Mouse (Mus musculus): Measurements from ENCODE around the gene Arid3a.

Gene Arid3a

GRCm38 (mm10) chr10:79946752-79947322 lies 20.0 kb downstream of the Arid3a start:
- DNase-seq (ENCODE audit: low spot score in 2 of 2), result no peak

- no peak for DNase-seq (ENCODE audit: low spot score in 2 of 2)
Measured at GRCm38 (mm10) chr10:79947502-79947901, 20.7 kb downstream of the Arid3a start.

GRCm38 (mm10) chr10:79949873-79950272 lies 23.0 kb downstream of the Arid3a start:
- DNase-seq (ENCODE audit: low spot score in 2 of 2), result no peak

DNA sequence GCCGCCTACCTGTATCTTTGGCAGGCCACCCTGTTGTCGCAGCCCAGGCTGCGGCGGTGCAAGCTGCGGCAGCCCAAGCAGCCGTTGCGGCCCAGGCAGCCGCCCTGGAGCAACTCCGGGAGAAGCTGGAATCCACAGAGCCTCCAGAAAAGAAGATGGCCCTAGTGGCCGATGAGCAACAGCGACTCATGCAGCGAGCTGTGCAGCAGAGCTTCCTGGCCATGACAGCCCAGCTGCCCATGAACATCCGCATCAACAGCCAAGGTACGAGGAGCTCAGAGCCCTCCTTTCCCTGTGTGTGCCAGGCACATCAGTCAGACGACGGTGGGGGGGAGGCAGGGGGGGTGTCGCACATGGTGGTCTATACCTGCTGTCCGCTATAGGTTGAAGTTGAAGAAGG lies 23.8 kb downstream of the Arid3a start:
- DNase-seq (ENCODE audit: low spot score in 2 of 2), result no peak

GRCm38 (mm10) chr10:79953946-79954345 lies 27.1 kb downstream of the Arid3a start:
- peak in 1 of 2 experiments; percentile 50 for DNase-seq (ENCODE audit: low spot score in 2 of 2)

DNA sequence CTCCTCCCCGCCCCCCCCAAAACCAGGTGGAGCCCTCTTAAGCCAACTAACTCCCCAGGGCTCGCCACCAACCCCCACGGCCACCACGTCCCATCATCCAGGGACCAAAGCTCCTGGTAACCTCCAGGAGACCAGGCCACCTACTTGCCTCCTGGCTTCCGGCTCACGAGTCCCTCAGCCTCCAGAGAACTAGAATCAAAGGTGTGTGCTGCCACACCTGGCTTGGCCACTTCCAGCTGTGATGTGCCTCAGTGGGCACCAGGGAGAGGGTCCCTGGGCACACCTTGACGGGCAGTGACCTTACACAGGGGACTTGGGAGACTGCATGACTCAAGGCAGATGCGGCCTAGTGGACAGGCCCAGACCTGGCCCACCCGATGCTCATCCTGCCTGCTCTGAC lies 28.8 kb downstream of the Arid3a start:
- no peak for DNase-seq (ENCODE audit: low spot score in 2 of 2)

DNA sequence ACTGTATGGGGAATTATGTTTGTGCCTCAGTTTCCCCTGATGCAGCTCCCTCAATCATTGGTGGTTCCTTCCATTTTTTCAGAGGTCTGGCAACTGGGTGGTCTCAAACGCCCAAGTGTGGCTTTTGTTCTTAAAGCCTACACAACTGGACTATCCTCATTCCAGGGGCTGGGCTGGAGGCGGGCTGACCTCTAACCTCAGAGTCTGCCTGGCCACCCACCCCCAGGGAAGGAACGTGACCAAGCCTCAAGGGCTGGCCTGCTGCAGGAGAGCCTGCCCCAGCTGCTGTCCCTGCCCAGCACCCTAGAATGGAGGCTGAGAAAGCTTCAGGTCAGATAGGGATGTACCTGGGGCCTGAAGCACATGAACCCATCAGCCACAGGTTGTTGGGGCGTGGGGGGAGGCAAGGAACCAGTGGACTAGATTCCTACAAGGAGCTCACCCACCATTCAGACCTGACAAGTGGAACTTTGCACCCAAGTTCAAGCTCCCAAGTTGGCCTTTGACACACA lies 29.9 kb downstream of the Arid3a start:
- no peak for DNase-seq (ENCODE audit: low spot score in 2 of 2)

DNA sequence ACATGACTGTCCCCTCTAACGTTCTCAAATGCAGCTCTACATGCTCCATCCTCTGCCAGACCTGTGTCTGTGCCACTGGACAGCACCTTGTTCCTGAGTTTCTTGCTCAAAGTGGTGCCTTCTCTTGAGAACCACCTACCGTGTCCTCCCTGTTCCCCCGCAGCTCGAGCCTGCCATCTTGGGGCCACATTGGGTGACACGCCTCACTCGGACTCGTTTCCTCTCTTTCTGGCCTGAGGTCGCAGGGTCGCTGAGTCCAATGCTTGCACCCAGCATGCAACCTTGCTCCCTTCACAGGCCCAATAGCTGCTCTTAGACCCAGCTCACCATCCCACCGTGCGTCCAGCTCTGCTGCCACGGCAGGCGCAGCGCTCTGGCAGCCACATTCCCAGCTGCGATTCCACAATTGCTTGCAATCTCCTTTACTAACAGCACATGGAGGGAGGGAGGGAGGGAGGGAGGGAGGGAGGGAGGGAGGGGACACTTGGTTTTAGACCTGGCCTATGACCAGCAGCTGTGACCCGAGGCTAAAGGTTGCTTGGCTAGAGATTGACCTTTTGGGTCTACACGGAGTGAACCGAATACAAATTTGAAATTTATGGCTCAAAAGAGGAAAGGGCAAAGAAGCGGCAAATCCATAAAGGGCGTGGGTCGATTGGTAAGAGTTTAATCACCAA lies 31.4 kb downstream of the Arid3a start:
- DNase-seq (ENCODE audit: low spot score in 2 of 2), result peak; percentile 80 to 87

GRCm38 (mm10) chr10:79959412-79959811 lies 32.6 kb downstream of the Arid3a start:
- peak in 1 of 2 experiments; percentile 52 for DNase-seq (ENCODE audit: low spot score in 2 of 2)

DNA sequence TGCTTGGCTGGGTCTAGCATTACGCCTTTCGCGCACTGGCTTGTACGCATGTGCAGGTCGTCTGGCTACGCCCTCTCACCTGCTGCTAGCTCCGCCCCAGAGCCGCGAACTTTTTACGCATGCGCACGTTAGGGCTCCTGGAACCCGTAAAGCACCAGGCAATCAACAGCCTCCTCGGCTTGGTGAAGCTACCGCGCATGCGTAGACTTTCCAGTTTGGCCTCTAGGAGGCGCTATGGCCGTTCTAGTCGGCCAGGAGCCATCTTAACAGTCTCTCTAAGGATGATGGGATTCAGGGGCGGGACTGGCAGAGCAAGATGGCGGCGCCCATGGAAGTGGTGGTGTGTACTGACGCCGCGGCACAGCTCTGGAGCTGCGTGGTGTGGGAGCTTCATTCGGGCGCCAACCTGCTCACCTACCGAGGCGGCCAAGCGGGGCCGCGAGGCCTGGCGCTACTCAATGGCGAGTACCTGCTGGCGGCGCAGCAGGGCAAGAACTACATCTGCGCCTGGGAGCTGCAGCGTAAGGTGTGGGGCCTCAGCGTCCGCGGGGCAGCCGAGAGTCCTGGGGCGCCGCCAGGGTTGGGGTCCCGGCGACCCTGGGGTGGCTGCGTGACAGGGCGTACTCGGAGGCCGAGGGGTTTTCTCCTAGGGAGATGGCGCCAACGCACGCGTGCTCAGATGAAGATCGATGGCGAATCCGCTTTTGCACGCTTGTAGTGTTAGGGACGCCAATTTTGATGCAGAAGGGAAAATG lies 33.2 kb downstream of the Arid3a start, which contains the start of gene Wdr18:
Wdr18 (plus strand) TSS at position 306 of the 755 bp plus-strand sequence.
- peak; percentile 99 to 100 for DNase-seq (ENCODE audit: low spot score in 2 of 2)

- no peak for DNase-seq (ENCODE audit: low spot score in 2 of 2)
Measured at GRCm38 (mm10) chr10:79960671-79961294, 33.9 kb downstream of the Arid3a start.

- DNase-seq (ENCODE audit: low spot score in 2 of 2), result no peak
Measured at GRCm38 (mm10) chr10:79964727-79965126, 37.9 kb downstream of the Arid3a start.

GRCm38 (mm10) chr10:79965325-79965724 lies 38.5 kb downstream of the Arid3a start:
- DNase-seq (ENCODE audit: low spot score in 2 of 2), result no peak

- DNase-seq (ENCODE audit: low spot score in 2 of 2), result no peak
Measured at GRCm38 (mm10) chr10:79966886-79967400, 40.1 kb downstream of the Arid3a start.

- no peak for DNase-seq (ENCODE audit: low spot score in 2 of 2)
Measured at GRCm38 (mm10) chr10:79968181-79968580, 41.3 kb downstream of the Arid3a start.

DNA sequence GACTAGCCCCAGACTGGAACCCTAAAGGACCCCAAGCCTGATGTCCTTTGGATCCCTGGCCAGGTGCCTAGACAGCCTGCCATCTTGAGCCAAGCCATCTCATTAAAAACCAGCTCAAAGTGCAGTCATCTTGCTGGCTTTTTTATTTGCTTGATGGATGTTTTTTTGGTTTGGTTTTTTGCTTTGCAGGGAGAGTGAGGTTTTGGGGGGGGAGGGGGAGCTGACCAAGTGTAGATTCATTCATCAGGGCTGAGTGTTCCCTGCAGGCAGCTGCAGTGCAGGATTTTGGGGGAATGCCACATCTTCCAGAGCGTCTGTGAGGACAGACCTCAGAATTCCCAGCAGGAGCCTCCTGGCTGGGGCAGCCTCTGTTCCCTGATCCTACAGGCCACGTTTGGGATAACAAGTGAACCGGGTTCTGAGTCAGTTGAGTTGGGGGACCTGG lies 42.3 kb downstream of the Arid3a start:
- no peak for DNase-seq (ENCODE audit: low spot score in 2 of 2)

DNA sequence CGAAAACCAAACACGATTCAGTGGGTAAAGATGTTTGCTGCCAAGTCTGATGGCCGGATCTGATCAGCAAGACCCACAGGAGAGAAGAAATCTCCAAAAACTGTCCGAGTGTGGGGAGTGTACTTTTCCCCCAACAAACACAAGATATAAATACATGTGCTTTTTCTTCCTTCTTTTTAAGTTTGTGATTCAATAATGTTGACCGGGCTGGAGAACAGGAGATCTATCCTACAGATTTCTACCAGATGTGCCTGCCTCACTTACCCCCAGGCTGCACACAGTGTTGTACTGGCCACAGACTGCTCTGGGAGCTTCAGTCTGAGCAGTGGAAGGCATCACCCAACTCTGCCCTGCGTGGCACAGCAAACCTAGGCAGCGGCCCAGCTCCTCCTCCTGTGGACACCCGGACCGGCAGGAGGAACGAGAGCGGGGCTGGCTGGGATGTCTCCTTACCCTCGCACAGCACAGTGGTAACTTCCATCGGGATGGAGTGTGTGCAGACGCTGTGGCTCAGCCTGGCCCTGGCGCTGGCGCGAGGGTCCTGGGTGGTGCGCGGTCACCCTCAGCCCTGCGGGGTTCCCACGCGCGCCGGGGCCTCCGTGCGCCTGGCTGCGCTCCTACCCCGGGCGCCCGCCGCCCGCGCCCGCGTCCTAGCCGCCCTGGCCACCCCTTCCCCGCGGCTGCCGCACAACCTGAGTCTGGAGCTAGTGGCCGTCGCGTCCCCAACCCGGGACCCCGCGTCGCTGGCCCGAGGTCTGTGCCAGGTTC lies 43.8 kb downstream of the Arid3a start, which contains the start of gene Grin3b:
Grin3b (plus strand) TSS at position 301 of the 768 bp plus-strand sequence.
- no peak for DNase-seq (ENCODE audit: low spot score in 2 of 2)

GRCm38 (mm10) chr10:79971183-79971497 lies 44.3 kb downstream of the Arid3a start:
- no peak for DNase-seq (ENCODE audit: low spot score in 2 of 2)

DNA sequence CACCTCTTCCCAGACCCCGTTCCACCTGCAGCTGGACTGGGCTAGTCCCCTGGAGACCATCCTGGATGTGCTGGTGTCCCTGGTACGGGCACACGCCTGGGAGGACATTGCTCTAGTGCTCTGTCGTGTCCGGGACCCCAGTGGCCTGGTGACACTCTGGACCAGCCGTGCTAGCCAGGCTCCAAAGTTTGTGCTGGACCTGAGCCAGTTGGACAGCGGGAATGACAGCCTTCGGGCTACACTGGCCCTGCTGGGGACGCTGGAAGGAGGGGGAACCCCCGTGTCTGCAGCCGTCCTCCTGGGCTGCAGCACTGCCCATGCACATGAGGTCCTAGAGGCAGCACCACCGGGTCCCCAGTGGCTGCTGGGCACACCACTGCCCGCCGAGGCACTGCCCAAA lies 46.0 kb downstream of the Arid3a start:
- DNase-seq (ENCODE audit: low spot score in 2 of 2), result no peak

DNA sequence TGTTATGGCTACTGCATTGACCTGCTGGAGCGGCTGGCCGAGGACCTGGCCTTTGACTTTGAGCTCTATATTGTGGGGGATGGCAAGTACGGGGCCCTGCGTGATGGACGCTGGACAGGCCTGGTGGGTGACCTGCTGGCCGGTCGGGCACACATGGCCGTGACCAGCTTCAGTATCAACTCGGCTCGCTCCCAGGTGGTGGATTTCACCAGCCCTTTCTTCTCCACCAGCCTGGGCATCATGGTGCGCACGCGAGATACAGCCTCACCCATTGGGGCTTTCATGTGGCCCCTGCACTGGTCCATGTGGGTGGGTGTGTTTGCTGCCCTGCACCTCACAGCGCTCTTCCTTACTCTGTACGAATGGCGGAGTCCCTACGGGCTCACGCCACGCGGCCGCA lies 47.2 kb downstream of the Arid3a start:
- no peak for DNase-seq (ENCODE audit: low spot score in 2 of 2)

DNA sequence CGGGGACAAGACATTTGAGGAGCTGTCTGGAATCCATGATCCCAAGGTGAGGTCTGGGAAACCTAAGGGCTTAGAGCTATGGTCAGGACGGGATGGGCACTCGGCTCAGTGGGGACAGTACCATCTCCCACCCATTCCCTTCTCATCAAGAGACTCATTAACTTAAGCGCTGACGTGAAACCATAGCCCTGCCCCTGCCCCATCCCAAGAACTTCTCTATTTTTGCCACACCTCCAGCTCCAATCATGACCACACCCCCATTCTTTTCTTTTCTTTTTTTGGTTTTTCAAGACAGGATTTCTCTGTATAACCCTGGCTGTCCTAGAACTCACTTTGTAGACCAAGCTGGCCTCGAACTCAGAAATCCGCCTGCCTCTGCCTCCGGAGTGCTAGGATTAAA lies 47.8 kb downstream of the Arid3a start:
- DNase-seq (ENCODE audit: low spot score in 2 of 2), result no peak

Data from spleen, postnatal 36 days (tissue).